Mouse (Mus musculus): Measurements from ENCODE around the gene Mapk6.

DNA sequence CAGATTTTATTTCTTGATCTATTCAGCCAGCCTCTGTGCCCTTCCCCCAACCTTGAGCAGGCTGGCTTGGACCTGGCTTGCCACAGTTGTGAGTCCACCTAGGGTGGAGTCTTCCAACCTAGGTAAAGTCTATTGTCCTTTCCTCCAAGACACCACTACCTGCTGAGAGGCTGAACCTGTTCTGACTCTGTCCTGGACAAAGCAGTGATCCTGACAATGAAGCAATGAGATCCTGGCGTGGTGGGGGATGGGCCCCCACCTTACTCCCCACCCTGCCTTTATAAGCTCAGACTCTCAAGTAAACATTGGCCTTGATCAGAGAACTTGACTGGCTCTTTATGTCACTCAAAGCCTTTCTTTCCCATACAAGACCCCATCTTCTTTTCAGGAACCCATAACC, 33.4 kb downstream of the Mapk6 start:
- no peak for TF ChIP-seq CTCF (IDR thresholded peaks at IDR 0.05)
- TF ChIP-seq EP300 (IDR thresholded peaks at IDR 0.05) = no peak
